Mouse (Mus musculus): ENCODE measurements around the gene Dnajc27. TPM values are rescaled to one million over a fixed set of nuclear protein-coding genes. Genes with fewer than 3 reads are reported as not detected.
A peak's percentile ranks its signal among the peaks of the same experiment; 100 is the strongest.

The Dnajc27 gene
- polyA plus RNA-seq (2015; fragmentation: Nextera tagmentation; extraction: Ambion mirVana): 22.0 and 22.2 TPM in 2 replicates

DNA sequence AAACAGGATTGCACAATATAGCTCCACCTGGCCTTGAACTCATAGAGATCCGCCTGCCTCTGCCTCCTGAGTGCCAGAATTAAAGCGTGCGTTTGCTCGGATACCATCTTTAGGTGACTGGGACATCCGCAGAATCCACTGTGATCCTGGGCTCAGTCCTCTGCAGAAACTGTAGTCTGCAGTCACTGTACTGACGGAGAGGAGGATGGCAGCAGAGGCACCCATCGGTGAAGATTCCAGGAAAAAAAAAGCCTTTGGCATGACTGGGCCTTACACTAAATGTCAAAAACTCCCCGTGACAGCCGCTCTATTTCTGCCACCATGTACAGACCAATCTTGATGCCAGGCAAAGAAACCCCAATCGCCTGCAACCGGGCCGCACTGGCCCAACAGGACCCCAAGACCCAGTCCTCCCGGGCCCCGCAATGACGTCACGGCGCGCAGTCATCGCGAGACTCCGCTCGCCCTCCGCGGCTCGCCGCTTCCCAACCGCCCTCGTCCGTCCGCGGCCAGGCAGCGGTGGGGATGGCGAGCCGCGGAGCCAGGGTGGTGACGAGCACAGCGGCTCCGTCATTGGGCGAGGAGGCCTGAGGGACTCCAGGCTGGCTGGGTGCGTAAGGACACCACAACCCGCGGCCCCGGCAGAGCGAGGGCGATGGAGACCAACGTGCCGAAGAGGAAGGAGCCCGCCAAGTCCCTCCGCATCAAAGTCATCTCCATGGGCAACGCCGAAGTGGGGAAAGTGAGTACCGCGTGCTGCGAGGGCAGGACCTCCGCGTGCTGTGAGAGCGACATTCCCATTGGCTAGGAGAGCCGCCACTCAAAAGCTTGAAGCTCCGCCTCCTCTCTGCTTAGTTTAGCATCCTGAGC is at the start of gene Dnajc27:
Gene Dnajc27, plus strand, starts transcription at position 452 of the 870 bp plus-strand sequence.
- Histone ChIP-seq H3K4me2 (peak within 1 kb of the TSS; percentile 62), H3K27ac (replicated peaks) (peak within 1 kb of the TSS; percentile 99), H3K4me1 (replicated peaks) (peaks cover 19% of the 10 kb centered on the region), H3K36me3 (peaks cover 14% of the 10 kb centered on the region; the same call in 1 of the 2 replicates), H3K9me3 (no peaks in the 10 kb centered on the region), H3K9ac (peak within 1 kb of the TSS; percentile 81), H3K27me3 (no peaks in the 10 kb centered on the region), H3K4me3 (peak within 1 kb of the TSS; percentile 74)
- WGBS: 5% methylated on average over 59 of the region's 59 CpGs
- peak; percentile 96 for ATAC-seq (ENCODE audit: low FRiP score, low read depth)

DNA sequence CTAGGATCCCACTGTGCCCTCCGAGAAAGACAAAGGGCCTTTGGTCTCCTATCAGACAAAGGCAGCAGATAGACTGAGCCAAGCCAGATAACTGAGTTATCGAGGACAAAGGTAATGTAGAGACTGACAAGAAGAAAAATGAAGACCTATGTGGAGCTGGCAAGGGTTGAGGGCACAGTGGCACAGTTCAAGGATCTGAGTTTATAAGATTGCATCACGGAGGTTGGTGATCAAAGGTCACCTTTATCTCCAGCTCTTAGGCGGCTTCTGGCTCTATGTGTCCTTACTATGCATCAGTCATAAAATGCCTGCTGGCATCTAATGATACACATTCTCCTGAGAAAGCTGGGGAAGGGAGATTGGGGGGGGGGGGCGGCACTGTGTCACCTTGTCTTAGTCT is 46.2 kb upstream of the Dnajc27 start:
- H3K27ac ChIP-seq (replicated peaks): no peak overlapping the region
- H3K4me1 ChIP-seq (replicated peaks): peaks cover 33% of the 10 kb centered on the region
- H3K4me2 ChIP-seq: peak overlapping the region; percentile 67; the same call in 1 of the 2 replicates
- H3K9me3 ChIP-seq: no peaks in the 10 kb centered on the region
- no peak for ATAC-seq (ENCODE audit: low FRiP score, low read depth)
- H3K27me3 ChIP-seq: 0 out of 2 replicates have a peak, but pooled peaks cover 3% of the 10 kb centered on the region
- no peak overlapping the region for H3K9ac ChIP-seq
- no peaks in the 10 kb centered on the region for H3K36me3 ChIP-seq
- WGBS: 85% methylated on average over 5 of the region's 5 CpGs
- no peak overlapping the region for H3K4me3 ChIP-seq

DNA sequence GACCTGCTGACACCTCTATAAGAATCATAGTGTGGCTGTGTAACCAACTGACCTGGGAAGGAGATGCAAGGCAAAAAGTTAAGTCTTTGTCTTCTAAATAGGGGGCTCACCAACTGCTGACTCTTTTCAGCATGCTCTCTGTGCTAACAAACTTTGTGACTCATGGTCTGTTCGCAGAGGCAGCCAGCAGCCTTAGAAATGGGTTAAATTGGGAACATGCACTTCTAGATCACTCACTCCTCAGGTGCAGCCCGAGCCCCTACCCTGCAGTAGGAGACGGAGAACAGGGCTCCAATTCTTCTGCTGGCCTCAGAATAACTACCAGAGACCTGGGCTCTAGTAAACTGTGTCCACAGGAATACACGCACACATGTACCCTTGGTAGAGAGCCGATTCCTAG is 44.9 kb upstream of the Dnajc27 start:
- H3K4me1 ChIP-seq (replicated peaks): peaks cover 33% of the 10 kb centered on the region
- H3K9me3 ChIP-seq: no peaks in the 10 kb centered on the region
- H3K4me3 ChIP-seq: peak overlapping the region; percentile 95
- peak overlapping the region; percentile 86 for H3K27ac ChIP-seq (replicated peaks)
- no peaks in the 10 kb centered on the region for H3K36me3 ChIP-seq
- WGBS: 15% methylated on average over 5 of the region's 5 CpGs
- peak overlapping the region; percentile 80 for H3K9ac ChIP-seq
- 0 out of 2 replicates have a peak, but pooled peaks cover 3% of the 10 kb centered on the region for H3K27me3 ChIP-seq
- H3K4me2 ChIP-seq: peak overlapping the region; percentile 67
- ATAC-seq (ENCODE audit: low FRiP score, low read depth): no peak

DNA sequence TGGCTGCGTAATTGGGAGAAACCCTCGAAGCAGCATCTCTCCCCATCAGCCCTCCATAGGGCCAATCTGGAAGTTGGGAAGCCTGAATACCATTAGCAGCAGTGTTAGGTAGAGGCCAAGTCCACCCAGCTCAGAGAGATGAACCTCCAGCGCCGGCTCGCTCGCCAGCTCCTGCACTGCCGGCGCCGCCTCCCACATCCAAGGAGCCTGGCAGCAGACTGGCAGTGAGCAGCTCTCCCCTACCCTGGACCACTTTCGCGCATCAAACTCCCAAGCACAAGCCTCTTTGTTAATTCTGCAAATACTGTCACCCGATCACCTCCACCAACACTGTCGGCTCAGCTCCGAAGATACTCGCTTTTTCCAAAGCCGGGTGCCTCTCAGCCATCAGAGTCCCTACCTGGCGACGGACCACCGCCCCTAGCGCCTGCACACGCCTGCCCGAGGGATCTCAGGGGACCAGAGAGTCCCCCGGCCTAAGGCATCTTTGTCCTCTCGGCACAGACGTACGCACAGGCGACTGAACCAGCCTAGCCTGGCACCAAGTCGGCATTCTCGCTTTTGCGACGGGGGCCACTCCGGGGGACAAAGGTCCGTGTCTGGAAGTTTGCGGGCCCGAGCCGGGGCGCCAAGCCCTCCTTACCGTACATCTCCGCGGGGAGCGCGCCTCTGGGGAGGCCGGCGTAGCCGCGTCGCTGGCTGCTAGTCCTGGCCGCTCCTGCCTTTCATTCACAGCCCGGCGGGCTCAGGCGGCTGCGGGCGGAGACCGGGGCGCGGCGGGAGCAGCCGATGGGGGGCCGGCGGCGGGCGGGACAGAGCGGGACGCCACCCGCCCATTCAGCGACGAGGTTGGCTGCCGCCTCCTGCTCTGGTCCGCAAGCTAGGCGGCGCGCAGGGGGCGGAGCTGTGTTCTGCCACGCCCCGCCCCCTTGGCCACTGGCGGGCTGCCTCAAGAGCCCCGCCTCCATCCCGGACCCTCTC is 44.0 kb upstream of the Dnajc27 start, which contains the start of gene Efr3b:
Gene Efr3b, minus strand, starts transcription at position 855 of the 981 bp plus-strand sequence.
- Histone ChIP-seq H3K9me3 (no peaks in the 10 kb centered on the region), H3K36me3 (no peaks in the 10 kb centered on the region), H3K4me2 (peak within 1 kb of the TSS; percentile 67), H3K27ac (replicated peaks) (peak within 1 kb of the TSS; percentile 86), H3K27me3 (0 out of 2 replicates have a peak, but pooled peaks cover 3% of the 10 kb centered on the region), H3K4me3 (peak within 1 kb of the TSS; percentile 95), H3K4me1 (replicated peaks) (peaks cover 33% of the 10 kb centered on the region), H3K9ac (peak within 1 kb of the TSS; percentile 80)
- peak; percentile 96 for ATAC-seq (ENCODE audit: low FRiP score, low read depth)
- WGBS: under 1% methylated on average over 67 of the region's 78 CpGs

DNA sequence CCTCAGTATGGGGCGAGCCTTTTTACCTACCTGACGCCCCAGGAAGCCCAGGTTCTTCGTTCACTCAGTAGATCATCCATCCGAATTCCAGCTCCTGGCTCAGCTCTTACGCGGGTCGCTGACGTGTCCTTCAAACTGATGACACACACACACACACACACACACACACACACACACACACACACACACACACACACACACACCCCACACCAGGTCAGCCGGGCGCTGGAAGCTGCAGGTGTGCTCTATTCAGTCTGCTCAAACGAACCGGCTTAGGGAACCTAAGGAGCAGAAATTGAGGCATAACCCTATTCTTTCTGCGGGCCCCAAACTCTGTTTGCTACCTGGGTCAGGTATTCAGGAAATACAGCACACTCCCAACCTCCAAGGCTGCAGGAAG is 43.3 kb upstream of the Dnajc27 start:
- Histone ChIP-seq H3K4me1 (replicated peaks) (peaks cover 33% of the 10 kb centered on the region), H3K9me3 (no peaks in the 10 kb centered on the region), H3K9ac (peak overlapping the region; percentile 80), H3K27ac (replicated peaks) (peak overlapping the region; percentile 32), H3K27me3 (0 out of 2 replicates have a peak, but pooled peaks cover 3% of the 10 kb centered on the region), H3K4me3 (peak overlapping the region; percentile 95), H3K4me2 (peak overlapping the region; percentile 67), H3K36me3 (no peaks in the 10 kb centered on the region)
- ATAC-seq (ENCODE audit: low FRiP score, low read depth): no peak
- under 1% methylated on average over 13 of the region's 13 CpGs for WGBS

DNA sequence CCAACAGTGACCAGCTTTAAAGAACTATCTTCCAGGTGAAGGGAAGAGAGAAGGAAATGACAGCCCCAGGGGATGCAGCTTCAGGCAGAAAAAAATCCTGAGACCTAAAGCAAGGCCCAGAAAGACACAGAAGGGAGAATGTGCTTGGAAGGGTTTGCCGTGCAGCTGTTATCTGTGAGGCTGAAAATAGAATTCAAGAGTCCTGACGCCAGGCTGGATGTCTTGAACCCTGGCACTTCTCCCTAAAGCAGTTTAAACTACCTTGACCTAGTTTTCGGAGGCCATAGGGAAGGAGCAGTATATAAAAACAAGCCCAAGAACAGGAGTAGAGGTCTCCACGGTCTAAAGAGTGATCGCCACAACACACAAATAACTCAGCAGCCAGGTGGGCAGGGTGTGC is 40.0 kb upstream of the Dnajc27 start:
- Histone ChIP-seq H3K4me3 (no peak overlapping the region), H3K27ac (replicated peaks) (no peak overlapping the region), H3K4me1 (replicated peaks) (peaks cover 11% of the 10 kb centered on the region), H3K36me3 (no peaks in the 10 kb centered on the region), H3K9ac (no peak overlapping the region), H3K27me3 (0 out of 2 replicates have a peak, but pooled peaks cover 3% of the 10 kb centered on the region), H3K4me2 (no peak overlapping the region), H3K9me3 (no peaks in the 10 kb centered on the region)
- WGBS: 73% methylated on average over 5 of the region's 5 CpGs
- ATAC-seq (ENCODE audit: low FRiP score, low read depth): no peak

DNA sequence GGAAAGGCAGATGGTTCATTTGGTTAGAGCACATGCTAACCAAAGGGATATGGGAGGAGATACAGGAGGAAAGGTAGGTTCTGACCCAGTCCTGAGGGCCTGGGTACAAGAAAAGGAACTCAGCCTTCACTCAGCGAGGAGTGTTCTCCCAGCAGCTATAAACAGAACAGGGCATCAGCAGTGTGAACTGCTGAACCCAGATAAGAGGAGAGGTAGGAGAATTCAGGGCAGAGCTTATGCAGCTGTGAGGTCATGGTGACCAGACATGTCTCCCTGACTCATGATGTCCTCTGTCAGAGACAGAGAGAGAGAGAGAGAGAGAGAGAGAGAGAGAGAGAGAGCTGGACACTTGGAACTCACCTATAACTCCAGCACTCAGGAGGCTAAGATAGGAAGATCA is 36.4 kb upstream of the Dnajc27 start:
- 96% methylated on average over 1 of the region's 1 CpGs for WGBS
- Histone ChIP-seq H3K27ac (replicated peaks) (no peak overlapping the region), H3K9ac (no peak overlapping the region), H3K4me3 (no peak overlapping the region), H3K36me3 (no peaks in the 10 kb centered on the region), H3K4me1 (replicated peaks) (no peaks in the 10 kb centered on the region; the same call in 1 of the 2 replicates), H3K9me3 (no peaks in the 10 kb centered on the region), H3K27me3 (no peaks in the 10 kb centered on the region), H3K4me2 (no peak overlapping the region)
- no peak for ATAC-seq (ENCODE audit: low FRiP score, low read depth)

DNA sequence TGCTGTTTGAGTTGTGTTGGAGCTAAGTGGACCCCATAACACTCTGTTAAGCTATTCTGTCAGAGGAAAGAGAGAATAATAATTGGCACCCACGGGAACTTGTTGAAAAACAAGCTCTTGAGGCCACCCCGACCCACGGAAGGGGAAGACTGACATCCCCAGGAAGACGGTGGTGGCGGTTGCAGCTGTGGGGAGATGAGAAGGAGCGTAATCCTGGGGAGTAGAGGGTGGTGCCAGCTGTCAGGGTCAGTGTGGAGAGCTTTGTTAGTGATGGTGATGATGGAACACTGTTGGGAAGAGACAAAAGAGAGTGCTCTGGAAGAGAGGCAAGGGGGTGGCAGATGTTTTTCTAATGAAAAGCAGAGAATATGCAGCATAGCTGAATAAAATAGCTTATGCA is 34.4 kb upstream of the Dnajc27 start:
- no peak for ATAC-seq (ENCODE audit: low FRiP score, low read depth)
- no peaks in the 10 kb centered on the region for H3K36me3 ChIP-seq
- no peaks in the 10 kb centered on the region for H3K4me1 ChIP-seq (replicated peaks)

DNA sequence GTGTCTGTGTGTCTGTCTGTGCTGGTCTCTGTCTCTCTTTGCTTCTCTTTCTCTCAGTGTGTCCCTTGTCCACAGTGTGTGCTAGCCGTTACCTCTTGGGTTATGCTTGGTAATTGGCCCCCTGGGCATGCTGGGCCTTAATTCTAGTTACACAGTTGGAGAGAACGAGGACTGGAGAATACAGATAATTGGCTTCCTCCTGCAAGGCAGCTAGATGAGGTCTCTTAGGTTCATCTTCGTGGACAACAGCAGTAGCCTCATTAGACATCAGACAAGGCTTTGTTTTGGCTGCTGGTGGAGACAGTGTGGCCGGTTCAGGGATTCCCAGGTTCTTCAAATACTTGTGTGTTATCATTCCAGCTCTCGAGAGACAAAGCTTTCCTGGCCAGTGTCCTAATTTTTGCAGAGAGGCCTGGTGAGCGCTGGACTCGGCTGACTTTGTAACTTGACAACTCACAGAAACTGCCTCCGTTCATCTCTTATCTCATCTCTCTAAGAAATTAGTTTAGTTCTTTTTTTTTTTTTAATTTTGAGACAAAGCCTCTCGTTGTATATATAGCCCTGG is 31.4 kb upstream of the Dnajc27 start:
- Histone ChIP-seq H3K36me3 (no peaks in the 10 kb centered on the region), H3K4me2 (no peak overlapping the region), H3K27me3 (no peaks in the 10 kb centered on the region), H3K9ac (no peak overlapping the region), H3K9me3 (no peaks in the 10 kb centered on the region), H3K4me3 (no peak overlapping the region), H3K27ac (replicated peaks) (no peak overlapping the region), H3K4me1 (replicated peaks) (no peaks in the 10 kb centered on the region)
- ATAC-seq (ENCODE audit: low FRiP score, low read depth): no peak
- 69% methylated on average over 9 of the region's 9 CpGs for WGBS

More for the DNA sequence above, 34.4 kb upstream of the Dnajc27 start:
- 34% methylated on average over 6 of the region's 6 CpGs for WGBS
- no peak overlapping the region for H3K27ac ChIP-seq (replicated peaks)
- H3K9me3 ChIP-seq: no peaks in the 10 kb centered on the region
- no peak overlapping the region for H3K4me2 ChIP-seq
- H3K9ac ChIP-seq: no peak overlapping the region
- no peak overlapping the region for H3K4me3 ChIP-seq
- H3K27me3 ChIP-seq: no peaks in the 10 kb centered on the region

DNA sequence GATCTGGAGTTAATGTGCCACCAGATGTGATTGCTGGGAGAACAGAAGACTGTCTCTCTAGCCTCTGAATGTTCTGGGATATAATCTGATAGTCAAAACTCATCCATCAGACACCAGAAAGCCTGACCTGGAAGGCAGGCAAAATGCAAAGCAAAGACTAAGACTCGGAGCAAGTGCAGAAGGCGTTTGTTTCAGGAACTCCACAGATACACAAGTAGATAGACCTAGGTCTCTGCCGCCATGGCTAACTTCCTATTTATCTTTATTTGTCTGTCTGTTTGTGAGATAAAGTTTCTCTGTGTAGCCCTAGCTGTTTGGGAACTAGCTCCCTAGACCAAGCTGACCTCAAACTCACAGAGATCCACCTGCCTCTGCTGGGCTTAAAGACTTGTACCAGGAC is 28.7 kb upstream of the Dnajc27 start:
- 88% methylated on average over 3 of the region's 3 CpGs for WGBS
- no peak overlapping the region for H3K4me2 ChIP-seq

DNA sequence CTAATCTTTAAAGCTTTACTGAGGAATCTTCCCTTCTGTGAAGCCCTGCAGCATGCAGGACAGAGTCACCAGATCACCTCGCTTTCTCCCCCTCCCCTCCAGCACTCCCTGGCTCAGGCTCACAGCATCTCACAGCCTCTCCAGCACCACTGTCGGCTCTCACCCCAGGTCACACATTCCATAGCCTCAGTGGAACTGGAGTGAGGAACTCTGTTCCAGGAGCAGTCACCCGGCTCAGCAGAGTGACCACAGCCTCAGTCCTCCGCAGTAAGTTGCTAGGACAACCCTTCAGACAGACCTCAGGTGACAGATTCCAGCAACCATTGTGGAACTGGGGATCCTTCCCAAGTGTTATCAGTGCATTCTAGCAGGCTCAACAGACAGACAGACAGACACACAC is 27.5 kb upstream of the Dnajc27 start:
- Histone ChIP-seq H3K4me1 (replicated peaks) (no peaks in the 10 kb centered on the region), H3K9ac (no peak overlapping the region), H3K27ac (replicated peaks) (no peak overlapping the region), H3K4me2 (no peak overlapping the region), H3K9me3 (no peaks in the 10 kb centered on the region), H3K27me3 (no peaks in the 10 kb centered on the region), H3K4me3 (no peak overlapping the region), H3K36me3 (no peaks in the 10 kb centered on the region)
- no peak for ATAC-seq (ENCODE audit: low FRiP score, low read depth)
- 41% methylated on average over 4 of the region's 4 CpGs for WGBS

More for the DNA sequence above, 28.7 kb upstream of the Dnajc27 start:
- Histone ChIP-seq H3K27ac (replicated peaks) (no peak overlapping the region), H3K27me3 (no peaks in the 10 kb centered on the region), H3K4me1 (replicated peaks) (no peaks in the 10 kb centered on the region), H3K9ac (no peak overlapping the region), H3K4me3 (no peak overlapping the region), H3K36me3 (no peaks in the 10 kb centered on the region), H3K9me3 (no peaks in the 10 kb centered on the region)
- ATAC-seq (ENCODE audit: low FRiP score, low read depth): no peak
